ENCODE assay signal across 20 mouse cellular contexts in the genomic region with DNA sequence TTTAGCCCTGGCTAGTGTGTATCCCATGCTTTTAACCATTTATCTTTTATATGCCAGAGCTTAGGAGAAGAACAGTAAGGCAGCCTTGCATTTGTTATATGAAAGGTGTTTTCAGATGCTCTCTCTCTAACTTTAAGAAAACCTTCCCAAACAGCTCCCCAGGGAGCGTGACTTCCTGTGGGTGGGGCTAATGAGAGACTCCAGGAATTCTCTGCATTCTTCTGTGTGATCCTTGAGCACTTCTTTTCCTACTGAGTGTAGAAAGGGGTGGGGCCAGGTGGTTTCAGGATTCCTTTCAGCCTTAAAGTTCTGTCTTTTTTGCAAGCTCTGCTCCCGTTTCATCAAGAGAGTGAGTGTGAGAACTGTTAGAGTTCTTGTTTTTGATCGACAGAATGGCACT. TPM values are rescaled to one million over a fixed set of nuclear protein-coding genes. Genes with fewer than 3 reads are reported as not detected.
DNase-seq lines count a peak whose midpoint lies in the region; ATAC-seq and TF ChIP-seq lines count a peak whose summit lies in the region.
"Had no signal": no experiment of that assay in that cellular context is flagged by ENCODE, and none has a peak within 500 bp of the region (broad histone marks: within the 10 kb centered on the region; RNA-seq: fewer than 3 reads in every experiment).

No protein-coding gene starts in this region.

- 62% methylated on average over 3 of the region's 3 CpGs for WGBS in limb, embryonic 12.5 days
- WGBS in limb, embryonic 10.5 days: 59% methylated on average over 3 of the region's 3 CpGs
- 58% methylated on average over 3 of the region's 3 CpGs for WGBS in embryonic facial prominence, embryonic 10.5 days
- whole genome bisulfite sequencing in hindbrain, embryonic 13.5 days: 69% methylated on average over 3 of the region's 3 CpGs

- no peak overlapping the region for H3K9ac ChIP-seq in limb, embryonic 12.5 days (replicated peaks)
- H3K9ac ChIP-seq in hindbrain, embryonic 13.5 days: no peak overlapping the region
- H3K9ac ChIP-seq: embryonic facial prominence, embryonic 15.5 days; heart, embryonic 12.5 days; limb, embryonic 15.5 days; liver, postnatal 0 days; midbrain, embryonic 12.5 days had no signal

- H3K9me3 ChIP-seq in limb, embryonic 12.5 days: no peaks in the 10 kb centered on the region
- H3K9me3 ChIP-seq in limb, embryonic 10.5 days (replicated peaks): no peaks in the 10 kb centered on the region
- H3K9me3 ChIP-seq in E14TG2a.4 (ENCODE audit: low read length): peaks cover 27% of the 10 kb centered on the region
- H3K9me3 ChIP-seq in embryonic facial prominence, embryonic 10.5 days: 0 out of 2 replicates have a peak, but pooled peaks cover 3% of the 10 kb centered on the region
- no peaks in the 10 kb centered on the region for H3K9me3 ChIP-seq in hindbrain, embryonic 13.5 days
- H3K9me3 ChIP-seq: embryonic facial prominence, embryonic 15.5 days; heart, embryonic 12.5 days; limb, embryonic 15.5 days; midbrain, embryonic 12.5 days had no signal

- no peak overlapping the region for H3K4me2 ChIP-seq in limb, embryonic 12.5 days
- no peak overlapping the region for H3K4me2 ChIP-seq in hindbrain, embryonic 13.5 days
- H3K4me2 ChIP-seq: embryonic facial prominence, embryonic 15.5 days; heart, embryonic 12.5 days; limb, embryonic 15.5 days; midbrain, embryonic 12.5 days had no signal

- no peak overlapping the region for H3K4me3 ChIP-seq in limb, embryonic 12.5 days (replicated peaks)
- H3K4me3 ChIP-seq in limb, embryonic 10.5 days: no peak overlapping the region
- H3K4me3 ChIP-seq in E14TG2a.4 (replicated peaks; ENCODE audit: low read length): peak overlapping the region; percentile 46
- no peak overlapping the region for H3K4me3 ChIP-seq in embryonic facial prominence, embryonic 10.5 days
- H3K4me3 ChIP-seq in hindbrain, embryonic 13.5 days: no peak overlapping the region
- H3K4me3 ChIP-seq: embryonic facial prominence, embryonic 15.5 days; heart, embryonic 12.5 days; limb, embryonic 15.5 days; midbrain, embryonic 12.5 days; myocyte had no signal

- H3K27ac ChIP-seq in limb, embryonic 12.5 days: 0 out of 2 replicates have a peak overlapping the region, but pooled peaks have one; percentile 23
- no peak overlapping the region for H3K27ac ChIP-seq in limb, embryonic 10.5 days
- no peak overlapping the region for H3K27ac ChIP-seq in embryonic facial prominence, embryonic 10.5 days (replicated peaks)
- H3K27ac ChIP-seq in hindbrain, embryonic 13.5 days: no peak overlapping the region
- H3K27ac ChIP-seq: embryonic facial prominence, embryonic 15.5 days; limb, embryonic 15.5 days; midbrain, embryonic 12.5 days had no signal

- peak; percentile 12 for DNase-seq in heart, postnatal 4 days
- DNase-seq in heart, postnatal 14 days: no peak
- DNase-seq in limb, embryonic 10.5 days (ENCODE audit: low spot score): no peak
- DNase-seq in embryonic facial prominence, embryonic 10.5 days (ENCODE audit: low spot score): peak; percentile 24
- no peak for DNase-seq in testis, postnatal 10 days (ENCODE audit: low spot score)
- DNase-seq: cerebellum, postnatal 14 days; liver, postnatal 0 days; thymus, postnatal 36 days had no signal

- TF ChIP-seq CTCF in E14TG2a.4 (conservative IDR thresholded peaks at IDR 0.05; ENCODE audit: low read length): no peak

- H3K27me3 ChIP-seq in limb, embryonic 12.5 days: no peaks in the 10 kb centered on the region
- H3K27me3 ChIP-seq in limb, embryonic 10.5 days (ENCODE audit: low read depth, poor library complexity, severe bottlenecking): no peaks in the 10 kb centered on the region
- H3K27me3 ChIP-seq in E14TG2a.4 (ENCODE audit: insufficient read depth, low read length): no peaks in the 10 kb centered on the region
- no peaks in the 10 kb centered on the region for H3K27me3 ChIP-seq in embryonic facial prominence, embryonic 10.5 days (replicated peaks; ENCODE audit: low read depth, poor library complexity, severe bottlenecking)
- H3K27me3 ChIP-seq in hindbrain, embryonic 13.5 days: no peaks in the 10 kb centered on the region
- H3K27me3 ChIP-seq: embryonic facial prominence, embryonic 15.5 days; limb, embryonic 15.5 days; midbrain, embryonic 12.5 days had no signal

- peaks cover 7% of the 10 kb centered on the region for H3K4me1 ChIP-seq in limb, embryonic 12.5 days (replicated peaks)
- peaks cover 29% of the 10 kb centered on the region for H3K4me1 ChIP-seq in limb, embryonic 10.5 days
- peaks cover 62% of the 10 kb centered on the region for H3K4me1 ChIP-seq in E14TG2a.4 (replicated peaks; ENCODE audit: low read depth, low read length)
- peaks cover 9% of the 10 kb centered on the region for H3K4me1 ChIP-seq in embryonic facial prominence, embryonic 10.5 days
- H3K4me1 ChIP-seq in hindbrain, embryonic 13.5 days (replicated peaks): no peaks in the 10 kb centered on the region
- H3K4me1 ChIP-seq: midbrain, embryonic 12.5 days had no signal

- ATAC-seq in limb, embryonic 12.5 days (ENCODE audit: insufficient number of reproducible peaks, insufficient read depth, low FRiP score, low TSS enrichment, low read depth): no peak
- no peak for ATAC-seq in hindbrain, embryonic 13.5 days (ENCODE audit: low FRiP score)
- ATAC-seq: activated CD4-positive, CD25-positive, alpha-beta regulatory T cell, adult 4 months; liver, postnatal 0 days had no signal

- 0 out of 2 replicates have a peak, but pooled peaks cover 4% of the 10 kb centered on the region for H3K36me3 ChIP-seq in limb, embryonic 12.5 days
- H3K36me3 ChIP-seq in limb, embryonic 10.5 days: peaks cover 8% of the 10 kb centered on the region
- H3K36me3 ChIP-seq in E14TG2a.4 (ENCODE audit: insufficient read depth, low read length): peaks cover 27% of the 10 kb centered on the region
- peaks cover 6% of the 10 kb centered on the region for H3K36me3 ChIP-seq in embryonic facial prominence, embryonic 10.5 days (replicated peaks)
- H3K36me3 ChIP-seq in hindbrain, embryonic 13.5 days: no peaks in the 10 kb centered on the region
- H3K36me3 ChIP-seq: embryonic facial prominence, embryonic 15.5 days; midbrain, embryonic 12.5 days had no signal

- intact Hi-C loops in heart, postnatal 14 days (cut with DNase I): no loop called here

RNA-seq across cellular contexts. Expression of a gene that starts 8.3 kb away (rescaled TPM):
- total RNA-seq in heart, postnatal 4 days (2021): not detected
- total RNA-seq in heart, postnatal 14 days (2021): not detected
- not detected in 2 replicates for polyA plus RNA-seq in limb, embryonic 12.5 days (2016; fragmentation: Nextera tagmentation; extraction: Ambion mirVana)
- polyA plus RNA-seq in limb, embryonic 10.5 days (2016; fragmentation: Nextera tagmentation; extraction: Ambion mirVana): 0.31 TPM in 1 of 2 replicates, not detected in the other
- polyA plus RNA-seq in embryonic facial prominence, embryonic 10.5 days (2016; fragmentation: Nextera tagmentation; extraction: Ambion mirVana): 0.16 TPM in 1 of 2 replicates, not detected in the other
- not detected in 2 replicates for polyA plus RNA-seq in hindbrain, embryonic 13.5 days (2015; fragmentation: Nextera tagmentation; extraction: Ambion mirVana)
- total RNA-seq: hematopoietic stem cell, adult 5-6 weeks; left cerebral cortex, adult 8-10 months had no signal
- polyA plus RNA-seq: activated CD4-positive, CD25-positive, alpha-beta regulatory T cell, adult 4 months; embryonic facial prominence, embryonic 15.5 days; forebrain, embryonic 11.5 days; heart, embryonic 12.5 days; limb, embryonic 15.5 days; liver, postnatal 0 days; midbrain, embryonic 12.5 days; myocyte had no signal

RNA-seq across cellular contexts. Expression of a gene that starts 39.7 kb away (rescaled TPM):
- 10 to 100 TPM; 21.4 to 21.5 TPM for total RNA-seq in heart, postnatal 4 days (2021)
- 10 to 100 TPM; 20.8 to 28.1 TPM for total RNA-seq in heart, postnatal 14 days (2021)
- 20.6 and 22.2 TPM in 2 replicates for polyA plus RNA-seq in limb, embryonic 12.5 days (2016; fragmentation: Nextera tagmentation; extraction: Ambion mirVana)
- 15.0 and 20.3 TPM in 2 replicates for polyA plus RNA-seq in limb, embryonic 10.5 days (2016; fragmentation: Nextera tagmentation; extraction: Ambion mirVana)
- 14.9 and 15.5 TPM in 2 replicates for polyA plus RNA-seq in embryonic facial prominence, embryonic 10.5 days (2016; fragmentation: Nextera tagmentation; extraction: Ambion mirVana)
- polyA plus RNA-seq in hindbrain, embryonic 13.5 days (2015; fragmentation: Nextera tagmentation; extraction: Ambion mirVana): 11.2 and 11.4 TPM in 2 replicates

Comparison
In these comparisons a context has a peak if more than half of its experiments do, and no peak if none do; other contexts are left out.
1. DNase-seq: peak in heart, postnatal 4 days (single experiment) and embryonic facial prominence, embryonic 10.5 days (single experiment); none in heart, postnatal 14 days (0 of 2), limb, embryonic 10.5 days (single experiment) and testis, postnatal 10 days (single experiment).